Mouse (Mus musculus): ENCODE measurements around the gene Trim34b. TPM values are rescaled to one million over a fixed set of nuclear protein-coding genes. Genes with fewer than 3 reads are reported as not detected.
"Not testable (repeated sequence)": the region's sequence is repeated elsewhere in the genome, so short reads cannot be mapped to it uniquely, and the experiment has no call there.

The Trim34b gene
- polyA plus RNA-seq (2011; ENCODE audit: insufficient read depth, insufficient read length, low replicate concordance, missing spikeins) = not detected in 2 replicates

DNA sequence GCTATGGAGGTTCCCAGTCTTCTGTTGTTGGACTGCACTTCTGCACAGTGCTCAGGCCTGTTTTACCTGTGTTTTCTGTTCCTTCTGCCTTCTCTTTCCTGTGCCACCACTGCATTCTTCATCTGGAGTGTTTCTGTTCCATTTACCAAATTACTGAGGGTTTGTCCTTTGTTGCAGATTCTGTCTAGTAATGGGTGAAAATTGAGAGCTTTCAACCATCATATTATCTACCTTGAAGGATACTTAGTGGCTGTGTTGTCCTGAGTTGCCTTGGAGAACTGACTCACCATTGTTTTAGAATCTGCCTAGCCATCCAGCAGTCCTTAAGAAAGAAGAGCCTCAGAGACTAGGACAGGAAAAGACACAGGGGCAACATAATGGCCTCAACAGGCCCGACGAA lies at the start of gene Trim34b:
Trim34b (plus strand) TSS at position 301 of the 400 bp plus-strand sequence.
- H3K4me3 ChIP-seq (replicated peaks; ENCODE audit: control insufficient read depth, low read depth, low read length); H3K27ac ChIP-seq (ENCODE audit: control insufficient read depth, insufficient read depth, low read depth, low read length, poor library complexity); H3K4me1 ChIP-seq (ENCODE audit: control insufficient read depth, insufficient read depth, low read length): not testable (repeated sequence)
- 96% methylated on average over 2 of the region's 2 CpGs for WGBS

DNA sequence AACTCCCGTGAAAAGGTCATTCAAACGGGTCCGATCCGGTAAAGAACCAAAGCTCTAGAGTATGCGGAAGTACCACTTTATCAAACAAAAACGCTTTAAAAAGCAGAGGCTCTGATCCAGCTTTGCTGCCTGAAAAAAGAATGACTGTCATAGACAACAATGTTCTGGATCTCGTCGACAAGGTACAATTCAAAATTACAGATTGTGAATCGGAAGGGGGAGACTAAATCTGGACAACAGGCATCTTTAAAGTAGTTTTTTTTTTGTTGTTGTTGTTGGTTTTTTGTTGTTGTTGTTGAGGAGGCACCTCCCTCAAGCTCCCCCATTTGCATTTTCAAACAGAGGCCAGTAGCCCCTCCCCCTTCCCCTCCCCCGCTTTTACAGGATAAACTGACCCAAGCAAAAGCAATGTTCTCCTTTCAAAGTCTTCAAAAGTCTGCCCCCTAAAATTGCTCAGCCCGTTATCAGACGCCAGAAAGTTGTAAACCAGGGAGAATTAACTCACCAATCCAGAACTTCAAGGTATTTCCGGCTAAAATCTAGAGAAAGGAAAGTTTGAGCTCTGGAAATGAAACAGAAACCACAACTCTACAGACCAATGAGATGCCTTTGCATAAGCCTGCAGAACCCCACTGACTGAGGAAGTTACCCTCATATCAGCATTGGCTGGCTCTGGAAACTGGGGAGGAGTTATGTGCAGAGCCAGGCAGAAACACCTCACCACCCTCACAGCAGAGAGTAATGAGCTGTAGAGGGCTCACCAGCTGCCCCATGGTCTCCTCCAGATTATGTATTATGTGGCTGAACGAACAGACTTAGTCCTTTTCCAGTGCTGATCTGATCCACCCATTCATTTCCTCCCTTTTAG lies 41.5 kb upstream of the Trim34b start, which contains the start of gene Trim5:
Trim5 (minus strand) TSS at position 519 of the 868 bp plus-strand sequence.
- not testable (repeated sequence) for H3K27ac ChIP-seq (ENCODE audit: control insufficient read depth, insufficient read depth, low read depth, low read length, poor library complexity); H3K4me1 ChIP-seq (ENCODE audit: control insufficient read depth, insufficient read depth, low read length)
- 33% methylated on average over 14 of the region's 14 CpGs for WGBS
- H3K4me3 ChIP-seq (replicated peaks; ENCODE audit: control insufficient read depth, low read depth, low read length) = peak within 1 kb of the TSS; percentile 2

GRCm38 (mm10) chr7:104290641-104291040 lies 38.6 kb upstream of the Trim34b start:
- Histone ChIP-seq H3K27ac (ENCODE audit: control insufficient read depth, insufficient read depth, low read depth, low read length, poor library complexity) (peak overlapping the region; percentile 83), H3K4me3 (replicated peaks; ENCODE audit: control insufficient read depth, low read depth, low read length) (no peak overlapping the region), H3K4me1 (ENCODE audit: control insufficient read depth, insufficient read depth, low read length) (peaks cover 2% of the 10 kb centered on the region)
- TF ChIP-seq CTCF (IDR thresholded peaks at IDR 0.05; ENCODE audit: control insufficient read depth, insufficient read depth, low read length) (no peak), POLR2A (IDR thresholded peaks at IDR 0.05; ENCODE audit: borderline replicate concordance, control insufficient read depth, low read depth, low read length) (no peak)
- 76% methylated on average over 1 of the region's 1 CpGs for WGBS

GRCm38 (mm10) chr7:104291638-104292400 lies 37.5 kb upstream of the Trim34b start:
- TF ChIP-seq CTCF (IDR thresholded peaks at IDR 0.05; ENCODE audit: control insufficient read depth, insufficient read depth, low read length) (no peak), POLR2A (IDR thresholded peaks at IDR 0.05; ENCODE audit: borderline replicate concordance, control insufficient read depth, low read depth, low read length) (no peak)
- Histone ChIP-seq H3K27ac (ENCODE audit: control insufficient read depth, insufficient read depth, low read depth, low read length, poor library complexity) (peak overlapping the region; percentile 75), H3K4me3 (replicated peaks; ENCODE audit: control insufficient read depth, low read depth, low read length) (no peak overlapping the region), H3K4me1 (ENCODE audit: control insufficient read depth, insufficient read depth, low read length) (peaks cover 2% of the 10 kb centered on the region)
- 78% methylated on average over 5 of the region's 5 CpGs for WGBS

GRCm38 (mm10) chr7:104314796-104315353 lies 14.4 kb upstream of the Trim34b start:
- peak overlapping the region; percentile 84 for H3K27ac ChIP-seq (ENCODE audit: control insufficient read depth, insufficient read depth, low read depth, low read length, poor library complexity)
- H3K4me3 ChIP-seq (replicated peaks; ENCODE audit: control insufficient read depth, low read depth, low read length) = peak overlapping the region; percentile 51
- WGBS = under 1% methylated on average over 15 of the region's 15 CpGs
- TF ChIP-seq CTCF (IDR thresholded peaks at IDR 0.05; ENCODE audit: control insufficient read depth, insufficient read depth, low read length) = no peak
- TF ChIP-seq POLR2A (IDR thresholded peaks at IDR 0.05; ENCODE audit: borderline replicate concordance, control insufficient read depth, low read depth, low read length) = no peak
- no peaks in the 10 kb centered on the region; the same call in 1 of the 2 replicates for H3K4me1 ChIP-seq (ENCODE audit: control insufficient read depth, insufficient read depth, low read length)

GRCm38 (mm10) chr7:104315369-104316080 lies 13.7 kb upstream of the Trim34b start, which contains the start of gene Trim12a:
TSS of gene Trim12a (minus strand) at chr7:104315466.
- Histone ChIP-seq H3K4me3 (replicated peaks; ENCODE audit: control insufficient read depth, low read depth, low read length) (peak within 1 kb of the TSS; percentile 51), H3K27ac (ENCODE audit: control insufficient read depth, insufficient read depth, low read depth, low read length, poor library complexity) (peak within 1 kb of the TSS; percentile 84)
- H3K4me1 ChIP-seq (ENCODE audit: control insufficient read depth, insufficient read depth, low read length) = not testable (repeated sequence)
- WGBS = 13% methylated on average over 4 of the region's 4 CpGs

- no peak overlapping the region for H3K4me3 ChIP-seq (replicated peaks; ENCODE audit: control insufficient read depth, low read depth, low read length)
- TF ChIP-seq CTCF (IDR thresholded peaks at IDR 0.05; ENCODE audit: control insufficient read depth, insufficient read depth, low read length) = no peak
- no peak overlapping the region for H3K27ac ChIP-seq (ENCODE audit: control insufficient read depth, insufficient read depth, low read depth, low read length, poor library complexity)
- H3K4me1 ChIP-seq (ENCODE audit: control insufficient read depth, insufficient read depth, low read length) = no peaks in the 10 kb centered on the region
- 83% methylated on average over 9 of the region's 9 CpGs for WGBS
Observed at GRCm38 (mm10) chr7:104322028-104322427, 7.2 kb upstream of the Trim34b start.

DNA sequence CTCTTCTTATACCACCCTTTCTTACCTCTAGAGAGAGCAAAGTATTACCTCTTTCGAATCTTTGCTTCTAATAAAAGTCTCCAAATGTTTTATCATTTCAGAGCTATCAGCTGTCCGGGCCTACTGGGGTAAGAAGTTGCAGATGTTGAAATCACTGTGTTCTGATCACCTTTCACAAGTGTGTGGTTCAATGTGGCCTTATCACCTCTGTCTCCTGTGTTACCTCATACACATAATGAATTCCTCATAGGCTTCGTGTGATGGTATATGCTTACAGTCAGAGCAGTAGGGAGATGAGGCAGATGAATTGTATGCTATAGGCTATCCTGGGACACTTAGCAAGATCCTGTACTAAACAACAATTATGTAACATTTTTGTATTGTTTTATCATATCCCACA lies 6.3 kb downstream of the Trim34b start:
- WGBS = 47% methylated on average over 3 of the region's 3 CpGs
- H3K27ac ChIP-seq (ENCODE audit: control insufficient read depth, insufficient read depth, low read depth, low read length, poor library complexity); H3K4me1 ChIP-seq (ENCODE audit: control insufficient read depth, insufficient read depth, low read length); H3K4me3 ChIP-seq (replicated peaks; ENCODE audit: control insufficient read depth, low read depth, low read length): not testable (repeated sequence)

DNA sequence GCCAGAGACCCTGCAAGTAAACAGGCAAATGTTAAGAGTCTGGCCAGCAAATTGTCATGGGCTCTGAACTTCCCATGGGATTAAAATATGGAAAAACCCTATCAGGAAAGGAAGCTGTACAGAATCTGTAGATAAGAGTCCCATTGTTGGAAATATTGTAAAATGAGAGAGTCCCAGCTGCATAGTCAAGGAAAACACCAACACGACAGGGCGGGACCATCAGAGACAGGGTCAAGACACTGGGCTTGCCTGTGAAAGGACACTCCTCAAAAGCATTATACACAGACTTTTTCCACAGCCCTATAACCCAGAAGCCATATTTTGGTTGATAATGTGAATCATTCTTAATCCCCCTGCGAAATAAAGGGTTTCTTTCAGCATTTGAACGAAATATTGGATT lies 11.5 kb downstream of the Trim34b start:
- not testable (repeated sequence) for H3K4me3 ChIP-seq (replicated peaks; ENCODE audit: control insufficient read depth, low read depth, low read length); H3K4me1 ChIP-seq (ENCODE audit: control insufficient read depth, insufficient read depth, low read length); H3K27ac ChIP-seq (ENCODE audit: control insufficient read depth, insufficient read depth, low read depth, low read length, poor library complexity)
- WGBS = 94% methylated on average over 4 of the region's 4 CpGs

DNA sequence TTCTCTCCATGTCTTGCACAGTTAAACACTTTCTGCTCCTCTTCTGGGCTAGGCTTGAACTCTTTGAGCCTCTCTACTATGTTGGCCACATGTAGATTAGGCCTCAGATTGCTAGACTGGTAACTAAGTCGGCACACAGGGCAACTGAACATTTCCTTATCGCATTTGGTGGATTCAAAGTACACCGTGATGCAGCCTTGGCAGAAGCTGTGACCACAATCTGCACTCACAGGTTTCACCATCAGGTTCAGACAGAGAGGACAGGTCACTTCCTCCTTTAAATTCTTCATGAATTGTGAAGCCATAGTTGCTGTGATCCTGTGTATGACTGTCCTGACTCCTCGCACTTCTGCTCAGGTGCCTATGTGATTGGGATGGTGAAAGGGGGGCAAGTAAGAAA lies 18.8 kb downstream of the Trim34b start:
- 25% methylated on average over 4 of the region's 4 CpGs for WGBS
- H3K4me3 ChIP-seq (replicated peaks; ENCODE audit: control insufficient read depth, low read depth, low read length); H3K4me1 ChIP-seq (ENCODE audit: control insufficient read depth, insufficient read depth, low read length): not testable (repeated sequence)
- peak overlapping the region; percentile 13; the same call in 1 of the 2 replicates for H3K27ac ChIP-seq (ENCODE audit: control insufficient read depth, insufficient read depth, low read depth, low read length, poor library complexity)
